Mouse (Mus musculus): ENCODE measurements around the gene Xpr1. TPM values are rescaled to one million over a fixed set of nuclear protein-coding genes. Genes with fewer than 3 reads are reported as not detected.
"Not testable (repeated sequence)": the region's sequence is repeated elsewhere in the genome, so short reads cannot be mapped to it uniquely, and the experiment has no call there.

Gene Xpr1
- total RNA-seq, 2 experiments from 2014 or later: 90.9 to 95.0 TPM

DNA sequence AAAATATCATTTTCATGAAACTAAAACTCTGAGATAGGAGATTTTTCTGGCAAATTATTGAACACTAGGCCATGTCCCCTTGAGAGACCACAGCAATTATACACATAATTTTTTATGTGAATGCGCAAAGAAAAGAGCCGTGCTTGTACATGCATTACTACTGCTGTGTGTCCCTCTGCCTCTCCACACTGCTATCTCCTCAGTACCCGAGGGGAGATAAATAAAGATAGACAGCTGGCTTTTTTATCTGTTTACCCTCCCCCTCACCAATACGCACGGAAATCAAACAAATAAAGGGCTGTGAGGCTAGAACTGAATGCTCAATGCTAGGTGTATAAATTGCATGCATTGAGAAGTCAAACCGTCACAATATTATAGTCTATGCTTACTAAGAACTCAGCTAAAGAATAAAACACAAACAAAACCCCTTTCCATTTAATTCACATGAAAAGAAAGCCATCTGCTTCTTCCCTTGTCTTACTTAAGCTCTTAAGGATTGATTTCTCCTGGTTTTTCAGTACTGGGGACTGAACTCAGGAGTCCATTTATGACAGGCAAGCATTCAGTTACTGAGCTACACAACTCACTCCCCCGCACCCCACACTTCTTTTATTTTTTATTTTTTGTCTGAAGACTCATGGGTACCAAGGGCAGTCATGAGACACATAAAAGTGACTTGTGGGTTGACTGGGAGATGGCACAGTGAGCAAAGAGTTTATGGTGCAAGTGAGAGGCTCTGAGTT, 97.0 kb downstream of the Xpr1 start:
- DNase-seq: no peak

- no peak for DNase-seq
These were observed 97.7 kb downstream of the Xpr1 start for GRCm38 (mm10) chr1:155319513-155319912.

DNA sequence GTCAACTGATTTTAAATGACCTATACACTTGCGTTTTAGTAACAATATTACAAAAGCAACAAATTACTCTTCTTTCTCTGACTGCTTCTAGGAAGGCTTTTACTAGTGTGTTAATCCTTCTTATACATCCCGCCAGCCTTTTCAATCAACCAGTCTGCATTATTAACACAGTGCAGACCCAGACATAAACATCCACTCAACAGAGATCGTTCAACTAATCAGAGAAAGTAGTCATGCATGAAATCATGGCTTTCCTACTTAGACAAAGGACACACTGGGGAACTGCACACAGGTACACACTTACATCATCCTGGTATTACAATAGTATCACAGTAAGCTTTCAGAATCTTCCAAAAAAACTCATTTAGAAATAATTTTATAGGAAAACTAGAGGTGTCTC, 105.5 kb downstream of the Xpr1 start:
- no peak for DNase-seq

DNA sequence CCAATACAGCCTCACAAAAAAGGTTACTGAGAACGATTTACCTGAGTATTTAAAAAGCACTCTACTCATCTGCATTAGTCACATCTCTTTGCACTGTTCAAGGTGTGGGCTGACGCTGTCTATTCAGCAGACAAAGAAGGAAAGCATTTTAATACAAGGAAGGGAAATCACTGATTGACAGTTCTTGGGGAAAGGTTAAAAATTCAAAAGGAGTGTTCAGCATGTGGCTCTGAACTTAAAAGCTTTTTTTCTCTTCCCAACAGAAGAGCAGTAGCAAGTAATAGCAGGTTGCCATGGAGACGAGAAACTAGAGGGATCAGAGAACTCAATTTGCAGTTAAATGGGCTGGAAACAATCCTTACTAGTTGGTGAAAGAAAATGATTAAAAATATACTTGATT, 110.3 kb downstream of the Xpr1 start:
- DNase-seq: no peak

- DNase-seq: no peak
These were observed 113.8 kb downstream of the Xpr1 start for GRCm38 (mm10) chr1:155303402-155303801.

DNA sequence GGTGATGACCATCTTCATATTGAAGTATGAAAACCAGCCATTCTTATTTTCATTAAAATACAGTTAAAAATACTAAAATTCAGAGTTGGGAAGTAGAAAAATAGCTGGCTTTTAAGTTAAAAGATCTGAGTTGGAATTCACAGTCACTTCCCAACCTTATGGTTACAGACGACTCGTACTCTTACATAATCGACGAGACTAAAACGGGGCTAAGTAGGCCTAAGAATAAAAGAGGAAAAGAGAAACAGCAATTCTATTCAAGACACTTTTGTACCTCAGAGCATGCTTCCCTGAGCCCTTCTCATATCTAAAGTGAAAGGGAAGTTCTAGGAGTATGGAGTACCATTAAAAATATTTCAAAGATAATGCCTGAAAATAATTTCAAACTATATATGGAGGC, 119.6 kb downstream of the Xpr1 start:
- DNase-seq: no peak

- DNase-seq: no peak
These were observed 120.0 kb downstream of the Xpr1 start for GRCm38 (mm10) chr1:155297203-155297602.

GRCm38 (mm10) chr1:155293446-155293845, 123.8 kb downstream of the Xpr1 start:
- DNase-seq: peak in 1 of 2 experiments; percentile 36

GRCm38 (mm10) chr1:155289411-155289810, 127.8 kb downstream of the Xpr1 start:
- DNase-seq: no peak

DNA sequence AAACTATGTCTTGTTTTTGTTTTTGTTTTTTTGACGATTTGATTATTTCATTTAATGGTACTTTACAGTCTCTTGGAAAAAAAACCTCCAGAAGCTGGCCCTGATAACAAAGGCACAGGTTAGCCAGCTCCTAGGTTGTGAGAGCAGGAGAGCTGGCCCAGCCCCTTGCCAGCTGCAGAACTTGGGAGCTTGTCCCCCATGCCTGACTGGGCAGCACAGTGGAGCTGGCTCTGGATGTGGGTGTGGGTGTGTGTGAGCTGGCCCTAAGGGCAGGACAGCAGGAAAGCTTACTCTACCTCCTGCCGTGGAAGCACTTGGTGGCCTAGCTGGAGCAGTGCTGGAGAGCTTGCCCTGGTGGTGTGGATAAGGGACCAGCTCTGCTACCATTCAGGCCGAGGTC, 129.2 kb downstream of the Xpr1 start:
- DNase-seq: no peak

DNA sequence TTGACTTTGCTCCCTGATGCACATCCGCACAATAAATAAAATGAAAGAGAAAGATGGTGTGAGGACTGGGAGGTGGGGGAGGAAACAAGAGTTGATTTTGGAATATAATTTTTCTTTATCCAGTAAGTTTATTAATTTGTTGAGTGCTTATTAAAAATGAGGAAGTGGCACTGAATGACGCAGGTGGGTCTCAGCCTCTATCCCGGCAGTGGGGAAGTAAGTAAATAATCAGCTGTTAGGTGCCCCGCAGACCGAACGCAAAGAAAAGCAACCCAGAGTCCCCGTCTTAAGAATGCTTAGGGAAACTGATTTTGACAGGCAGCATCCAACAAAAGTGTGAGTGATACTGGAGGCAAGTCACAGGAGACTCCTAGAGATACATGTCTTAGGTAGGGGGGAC, 133.4 kb downstream of the Xpr1 start:
- DNase-seq: no peak

GRCm38 (mm10) chr1:155281003-155281793, 136.0 kb downstream of the Xpr1 start:
- DNase-seq: peak; percentile 53 to 72

DNA sequence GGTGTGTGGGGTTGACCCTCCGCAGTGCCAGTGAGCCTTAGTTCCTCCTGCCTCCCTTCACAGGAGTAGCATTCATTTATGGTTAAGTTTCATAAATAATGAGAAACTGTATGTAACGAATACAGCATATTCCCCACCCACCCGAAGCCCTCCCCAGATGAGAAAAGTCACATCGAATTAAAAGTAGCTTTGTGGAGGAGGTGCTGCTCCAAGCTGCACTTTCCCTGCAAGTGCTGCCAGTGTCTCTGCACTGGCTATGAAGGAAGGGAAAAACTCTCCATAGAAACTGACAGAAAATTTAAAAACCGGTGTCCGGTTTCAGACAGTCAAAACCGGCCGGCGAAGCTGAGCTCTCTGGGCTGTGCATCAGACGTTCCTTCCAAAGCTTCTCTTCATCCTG, 136.9 kb downstream of the Xpr1 start:
- no peak for DNase-seq

GRCm38 (mm10) chr1:155276381-155277033, 140.7 kb downstream of the Xpr1 start:
- DNase-seq: no peak

GRCm38 (mm10) chr1:155275793-155276192, 141.4 kb downstream of the Xpr1 start:
- DNase-seq: no peak

DNA sequence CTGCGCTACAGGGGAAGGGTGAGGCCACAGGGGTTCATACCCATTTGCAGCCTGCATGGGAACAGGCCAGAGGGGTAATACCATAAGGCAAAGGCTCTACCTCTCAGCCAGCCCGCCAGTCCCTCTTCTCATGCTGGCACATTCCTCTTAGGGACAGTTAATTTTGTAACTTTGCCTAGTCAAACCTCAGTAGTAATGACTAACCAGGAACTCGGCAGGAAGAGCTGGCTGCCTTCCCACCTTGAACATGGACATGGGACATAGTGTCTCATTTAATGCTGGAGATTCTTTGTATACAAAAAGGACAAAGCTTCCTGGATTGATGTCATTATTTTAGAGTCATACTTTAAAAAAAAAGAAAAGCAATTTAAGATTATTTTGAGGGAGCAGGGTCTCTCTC, 142.2 kb downstream of the Xpr1 start:
- DNase-seq: no peak

- no peak for DNase-seq
These were observed 144.3 kb downstream of the Xpr1 start for GRCm38 (mm10) chr1:155272953-155273352.

DNA sequence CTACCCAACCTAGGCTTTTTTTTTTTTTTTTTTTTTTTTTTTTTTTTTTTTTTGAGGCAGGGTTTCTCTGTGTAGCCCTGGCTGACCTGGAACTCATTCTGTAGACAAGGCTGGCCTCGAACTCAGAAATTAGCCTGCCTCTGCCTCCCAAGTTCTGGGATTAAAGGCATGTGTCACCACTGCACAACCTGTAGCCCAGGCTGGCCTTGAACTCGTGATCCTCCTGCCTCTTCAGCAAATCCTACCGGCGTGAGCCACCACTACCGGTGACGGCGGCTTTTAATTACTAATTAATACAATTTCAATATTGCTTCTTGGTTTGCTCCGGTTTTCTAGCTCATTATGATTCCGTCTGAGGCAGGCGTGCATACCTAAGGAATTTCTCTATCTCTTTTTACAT, 154.7 kb downstream of the Xpr1 start:
- DNase-seq: not testable (repeated sequence)

GRCm38 (mm10) chr1:155254309-155254708, 162.9 kb downstream of the Xpr1 start:
- no peak for DNase-seq

DNA sequence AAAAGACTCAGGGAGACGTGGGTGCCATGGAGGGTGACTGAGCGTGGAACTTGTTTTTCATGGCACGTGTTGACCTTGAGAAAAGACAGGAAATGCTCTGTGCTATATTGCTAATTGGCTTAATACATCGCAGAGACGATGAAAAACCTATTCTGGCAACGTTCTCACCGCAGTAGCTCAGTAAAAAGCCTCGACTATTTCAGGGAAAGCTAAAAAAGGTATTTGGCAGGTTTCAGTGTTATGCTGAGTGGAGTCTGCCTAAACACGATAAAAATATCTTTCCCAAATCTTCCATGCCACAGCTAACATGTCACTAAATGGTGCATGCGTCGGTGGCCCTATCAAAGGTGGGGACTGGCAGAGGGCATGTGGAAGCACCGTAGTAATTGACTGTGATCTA, 164.1 kb downstream of the Xpr1 start:
- no peak for DNase-seq

GRCm38 (mm10) chr1:155252631-155253121, 164.5 kb downstream of the Xpr1 start:
- no peak for DNase-seq

- no peak for DNase-seq
These were observed 165.6 kb downstream of the Xpr1 start for GRCm38 (mm10) chr1:155251596-155251995.

DNA sequence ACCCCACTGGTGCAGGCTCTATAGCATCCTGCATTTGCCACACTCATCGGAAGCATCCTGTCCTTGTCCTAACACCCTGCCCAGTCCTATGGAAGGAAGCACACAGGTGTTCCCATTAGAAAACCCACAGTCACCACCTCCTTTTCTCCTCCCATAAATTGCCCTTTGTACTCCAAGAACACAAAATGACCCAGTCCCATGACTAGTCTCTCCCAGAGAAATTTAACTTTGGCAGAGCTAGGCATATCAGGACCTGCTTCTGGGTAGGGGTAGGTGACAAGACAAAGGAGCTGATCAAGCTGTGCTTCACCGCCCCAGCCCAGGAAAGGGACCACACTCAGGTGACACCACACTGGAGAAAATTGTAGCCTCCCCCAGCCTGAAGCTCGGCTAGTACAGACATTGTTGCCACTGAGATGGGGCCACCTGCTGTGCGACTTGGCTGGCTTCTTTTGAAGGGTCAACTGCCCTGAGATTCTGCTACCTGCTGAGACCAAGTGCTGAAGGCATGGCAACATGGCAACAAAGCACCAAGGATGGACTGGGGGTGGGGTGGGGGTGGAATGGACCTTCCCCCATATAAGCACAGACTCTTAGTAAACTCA, 166.6 kb downstream of the Xpr1 start:
- DNase-seq: no peak

All from layer of hippocampus, postnatal 36 days (tissue).